Mouse (Mus musculus): ENCODE measurements at regions not wholly inside any gene's neighbourhood (a gene's known extent, or its start where the extent isn't known, plus 50 kb on each side); places are given as distances from the start of the nearest gene placed in this dataset.

DNA sequence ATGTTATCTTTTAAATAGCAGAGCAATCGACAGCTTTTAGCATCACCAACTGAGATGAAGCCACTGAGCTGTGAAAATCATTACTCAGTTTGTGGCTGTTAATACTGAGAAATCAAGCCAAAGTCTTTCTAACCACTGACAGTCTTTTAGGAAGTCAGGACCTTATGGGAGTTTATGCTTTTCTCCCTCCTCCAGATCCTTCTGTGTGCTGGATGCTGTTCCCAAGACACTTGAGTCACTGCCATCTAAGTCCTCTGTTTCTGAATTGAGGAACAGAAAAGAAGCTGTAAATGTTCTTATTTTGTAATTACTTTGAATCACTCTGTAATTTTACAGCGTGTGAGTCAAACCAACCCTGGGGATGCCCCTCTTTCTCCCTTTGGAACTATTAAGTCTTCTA lies 300.6 kb downstream of the Sv2b start:
- no peak overlapping the region for H3K4me2 ChIP-seq
- no peak overlapping the region for H3K27ac ChIP-seq (ENCODE audit: low read depth, low read length)
- DNase-seq (ENCODE audit: low spot score), result no peak
- no peaks in the 10 kb centered on the region for H3K27me3 ChIP-seq (replicated peaks; ENCODE audit: control insufficient read depth, insufficient read depth, low read length)
- H3K9ac ChIP-seq (ENCODE audit: low read depth, low read length), result no peak overlapping the region
- no peak for ATAC-seq (replicated peaks; ENCODE audit: low FRiP score)
- no peaks in the 10 kb centered on the region for H3K36me3 ChIP-seq (ENCODE audit: control insufficient read depth, insufficient read depth, low read length)
- WGBS, result 76% methylated on average over 2 of the region's 2 CpGs
- H3K4me1 ChIP-seq (replicated peaks; ENCODE audit: control insufficient read depth, insufficient read depth, low read length), result no peaks in the 10 kb centered on the region
- no peak overlapping the region for H3K4me3 ChIP-seq (ENCODE audit: low read depth, low read length)
- H3K9me3 ChIP-seq (ENCODE audit: control insufficient read depth, low read length), result no peaks in the 10 kb centered on the region

DNA sequence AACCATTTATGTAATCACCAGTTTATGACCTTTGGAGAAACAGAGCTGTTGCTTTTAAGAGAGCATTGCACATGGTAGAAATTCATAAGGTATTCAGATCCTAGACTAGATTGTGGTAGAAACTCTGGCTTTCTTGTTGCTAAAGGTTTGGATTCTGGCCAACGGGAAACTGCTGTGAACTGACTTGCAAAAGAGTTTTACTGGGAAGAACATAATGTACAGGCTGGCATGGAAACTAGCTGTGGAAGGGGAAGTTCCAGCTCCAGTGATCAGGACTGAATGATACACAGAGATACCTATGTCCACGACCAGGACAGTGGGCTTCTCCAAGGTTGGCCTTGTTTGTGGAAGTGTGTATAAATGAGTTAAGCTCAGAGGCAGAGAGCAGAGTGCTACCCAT lies 318.9 kb downstream of the Sv2b start:
- Histone ChIP-seq H3K9me3 (ENCODE audit: control insufficient read depth, low read length) (no peaks in the 10 kb centered on the region), H3K9ac (ENCODE audit: low read depth, low read length) (no peak overlapping the region), H3K36me3 (ENCODE audit: control insufficient read depth, insufficient read depth, low read length) (no peaks in the 10 kb centered on the region), H3K4me3 (ENCODE audit: low read depth, low read length) (no peak overlapping the region), H3K27ac (ENCODE audit: low read depth, low read length) (no peak overlapping the region), H3K4me2 (no peak overlapping the region), H3K4me1 (replicated peaks; ENCODE audit: control insufficient read depth, insufficient read depth, low read length) (no peaks in the 10 kb centered on the region), H3K27me3 (replicated peaks; ENCODE audit: control insufficient read depth, insufficient read depth, low read length) (no peaks in the 10 kb centered on the region)
- ATAC-seq (replicated peaks; ENCODE audit: low FRiP score) (no peak), DNase-seq (ENCODE audit: low spot score) (no peak)
- 78% methylated on average over 2 of the region's 2 CpGs for WGBS

DNA sequence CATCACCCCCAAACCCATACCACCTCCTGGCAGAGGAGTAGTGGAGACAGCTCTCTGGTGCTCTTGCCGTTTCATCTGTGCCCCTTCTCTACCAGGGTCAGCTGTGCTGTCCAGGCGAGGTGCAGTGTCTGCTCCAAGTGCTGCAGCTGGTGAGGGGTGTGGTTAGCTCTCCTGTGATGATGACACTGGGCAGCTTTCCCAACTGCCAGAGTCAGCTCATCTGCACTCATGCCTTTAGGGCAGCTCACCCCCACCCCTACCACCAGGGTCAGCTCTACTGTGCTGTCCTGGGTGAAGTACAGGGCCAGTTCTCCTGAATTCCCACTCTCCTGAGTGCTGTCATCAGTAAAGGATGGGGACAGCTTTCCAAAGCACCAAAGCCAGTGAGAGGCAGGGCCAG lies 329.6 kb downstream of the Sv2b start:
- H3K4me3 ChIP-seq (ENCODE audit: low read depth, low read length), result no peak overlapping the region
- no peaks in the 10 kb centered on the region for H3K36me3 ChIP-seq (ENCODE audit: control insufficient read depth, insufficient read depth, low read length)
- no peak overlapping the region for H3K27ac ChIP-seq (ENCODE audit: low read depth, low read length)
- DNase-seq (ENCODE audit: low spot score), result no peak
- H3K27me3 ChIP-seq (replicated peaks; ENCODE audit: control insufficient read depth, insufficient read depth, low read length), result no peaks in the 10 kb centered on the region
- H3K9me3 ChIP-seq (ENCODE audit: control insufficient read depth, low read length), result no peaks in the 10 kb centered on the region
- no peak overlapping the region for H3K9ac ChIP-seq (ENCODE audit: low read depth, low read length)
- WGBS, result 59% methylated on average over 2 of the region's 2 CpGs
- ATAC-seq (replicated peaks; ENCODE audit: low FRiP score), result no peak
- H3K4me1 ChIP-seq (replicated peaks; ENCODE audit: control insufficient read depth, insufficient read depth, low read length), result no peaks in the 10 kb centered on the region
- H3K4me2 ChIP-seq, result no peak overlapping the region

DNA sequence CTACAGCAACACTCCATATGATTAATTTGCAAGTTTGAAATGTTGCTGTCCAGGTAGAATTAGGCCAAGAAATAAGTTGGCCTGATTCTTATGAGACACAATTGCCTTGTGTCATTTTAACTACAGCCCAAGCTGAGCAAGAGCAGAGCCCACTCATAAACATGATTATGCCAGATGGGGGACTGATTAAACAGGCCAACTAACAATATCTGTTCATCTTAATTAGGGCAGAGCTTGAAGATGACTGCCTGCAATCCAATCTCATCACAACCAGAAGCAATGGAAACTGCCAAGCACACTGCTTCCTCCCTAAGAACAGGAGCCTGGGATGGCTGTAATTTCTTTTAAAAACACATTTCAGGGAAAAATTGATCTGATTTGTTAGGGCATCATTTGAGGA lies 333.1 kb downstream of the Sv2b start:
- Histone ChIP-seq H3K9ac (ENCODE audit: low read depth, low read length) (no peak overlapping the region), H3K9me3 (ENCODE audit: control insufficient read depth, low read length) (no peaks in the 10 kb centered on the region), H3K4me3 (ENCODE audit: low read depth, low read length) (no peak overlapping the region), H3K27ac (ENCODE audit: low read depth, low read length) (no peak overlapping the region), H3K36me3 (ENCODE audit: control insufficient read depth, insufficient read depth, low read length) (no peaks in the 10 kb centered on the region), H3K4me1 (replicated peaks; ENCODE audit: control insufficient read depth, insufficient read depth, low read length) (no peaks in the 10 kb centered on the region), H3K27me3 (replicated peaks; ENCODE audit: control insufficient read depth, insufficient read depth, low read length) (no peaks in the 10 kb centered on the region), H3K4me2 (no peak overlapping the region)
- ATAC-seq (replicated peaks; ENCODE audit: low FRiP score) (no peak), DNase-seq (ENCODE audit: low spot score) (no peak)

DNA sequence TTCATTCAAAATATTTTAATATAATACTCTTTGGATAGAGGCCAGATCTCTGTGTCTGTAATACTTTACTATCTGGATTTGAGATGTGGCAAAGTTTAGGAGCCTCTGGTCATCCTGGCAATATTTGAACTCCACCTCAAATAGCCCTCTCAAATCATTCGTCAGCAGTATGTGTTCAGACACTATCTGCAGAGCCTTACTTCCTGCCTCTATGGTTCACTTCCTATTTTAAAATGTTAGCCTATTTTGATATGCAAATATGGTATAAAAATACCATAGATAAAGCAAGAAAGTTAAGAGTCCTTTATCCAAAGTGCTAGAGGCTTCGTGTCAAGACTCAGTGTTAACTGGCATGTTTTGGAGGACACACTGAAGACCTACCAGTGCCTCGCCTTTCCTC lies 334.6 kb downstream of the Sv2b start:
- Histone ChIP-seq H3K4me3 (ENCODE audit: low read depth, low read length) (no peak overlapping the region), H3K36me3 (ENCODE audit: control insufficient read depth, insufficient read depth, low read length) (no peaks in the 10 kb centered on the region), H3K27me3 (replicated peaks; ENCODE audit: control insufficient read depth, insufficient read depth, low read length) (no peaks in the 10 kb centered on the region), H3K9ac (ENCODE audit: low read depth, low read length) (no peak overlapping the region), H3K4me2 (no peak overlapping the region), H3K9me3 (ENCODE audit: control insufficient read depth, low read length) (no peaks in the 10 kb centered on the region), H3K27ac (ENCODE audit: low read depth, low read length) (no peak overlapping the region), H3K4me1 (replicated peaks; ENCODE audit: control insufficient read depth, insufficient read depth, low read length) (no peaks in the 10 kb centered on the region)
- no peak for DNase-seq (ENCODE audit: low spot score)
- 42% methylated on average over 3 of the region's 3 CpGs for WGBS
- no peak for ATAC-seq (replicated peaks; ENCODE audit: low FRiP score)

DNA sequence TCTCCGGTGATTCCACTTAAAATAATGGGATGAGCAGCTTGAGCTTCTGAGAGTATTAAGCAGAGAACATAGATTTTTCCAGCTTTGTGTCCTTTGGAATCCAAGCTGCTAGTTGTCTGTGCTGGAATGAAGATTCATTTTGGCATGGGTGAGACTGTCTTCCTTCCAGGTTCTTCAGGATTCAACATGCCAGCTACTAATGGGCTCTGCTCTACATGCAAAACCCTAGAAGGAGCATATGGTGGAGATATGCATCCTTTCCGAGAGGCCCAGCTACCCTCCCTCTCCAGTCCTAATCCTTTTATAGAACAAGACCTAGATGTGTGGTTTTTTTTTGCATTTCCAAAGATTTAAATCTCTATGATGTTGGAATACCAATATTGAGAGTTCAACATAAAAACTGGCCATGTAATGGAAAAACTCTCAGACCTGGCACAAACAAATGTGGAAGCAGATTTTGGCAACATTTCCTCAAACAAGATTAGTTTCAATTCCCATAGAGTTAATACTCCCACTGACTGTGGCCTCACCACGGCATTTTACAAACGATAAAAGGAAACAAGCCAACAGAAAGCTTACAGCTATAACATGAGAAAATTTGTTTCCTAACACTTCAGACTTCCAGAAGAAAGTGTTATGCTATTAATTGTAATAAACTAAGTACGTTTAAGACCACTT lies 364.5 kb downstream of the Sv2b start:
- Histone ChIP-seq H3K4me2 (no peak overlapping the region), H3K9me3 (ENCODE audit: control insufficient read depth, low read length) (no peaks in the 10 kb centered on the region), H3K27ac (ENCODE audit: low read depth, low read length) (no peak overlapping the region), H3K4me1 (replicated peaks; ENCODE audit: control insufficient read depth, insufficient read depth, low read length) (no peaks in the 10 kb centered on the region), H3K9ac (ENCODE audit: low read depth, low read length) (no peak overlapping the region), H3K4me3 (ENCODE audit: low read depth, low read length) (no peak overlapping the region), H3K27me3 (replicated peaks; ENCODE audit: control insufficient read depth, insufficient read depth, low read length) (no peaks in the 10 kb centered on the region), H3K36me3 (ENCODE audit: control insufficient read depth, insufficient read depth, low read length) (no peaks in the 10 kb centered on the region)
- no peak for ATAC-seq (replicated peaks; ENCODE audit: low FRiP score)
- DNase-seq (ENCODE audit: low spot score), result no peak
- WGBS, result 71% methylated on average over 5 of the region's 5 CpGs

DNA sequence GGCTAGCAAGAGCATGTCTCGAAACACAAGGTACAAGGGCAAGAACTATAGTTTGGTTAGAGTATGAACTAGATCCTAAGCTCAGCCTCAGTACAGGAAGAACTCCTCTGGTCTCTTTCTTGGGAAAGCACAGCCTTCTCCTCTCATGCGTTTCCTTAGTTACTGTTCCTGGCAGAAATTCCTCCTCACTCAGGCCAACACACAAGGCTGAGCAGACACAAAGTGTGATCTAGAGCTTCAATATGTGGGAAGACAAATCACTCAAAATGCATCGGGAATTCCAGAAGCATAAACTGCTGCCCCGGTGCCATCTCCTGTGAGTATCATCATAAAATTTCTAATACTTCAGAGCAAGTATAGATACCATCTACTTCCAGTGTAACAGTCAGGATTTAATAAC lies 366.1 kb downstream of the Sv2b start:
- Histone ChIP-seq H3K27ac (ENCODE audit: low read depth, low read length) (no peak overlapping the region), H3K4me1 (replicated peaks; ENCODE audit: control insufficient read depth, insufficient read depth, low read length) (no peaks in the 10 kb centered on the region), H3K27me3 (replicated peaks; ENCODE audit: control insufficient read depth, insufficient read depth, low read length) (no peaks in the 10 kb centered on the region), H3K9ac (ENCODE audit: low read depth, low read length) (no peak overlapping the region), H3K9me3 (ENCODE audit: control insufficient read depth, low read length) (no peaks in the 10 kb centered on the region), H3K4me2 (no peak overlapping the region), H3K4me3 (ENCODE audit: low read depth, low read length) (no peak overlapping the region), H3K36me3 (ENCODE audit: control insufficient read depth, insufficient read depth, low read length) (no peaks in the 10 kb centered on the region)
- ATAC-seq (replicated peaks; ENCODE audit: low FRiP score) (no peak), DNase-seq (ENCODE audit: low spot score) (no peak)
- WGBS, result 79% methylated on average over 4 of the region's 4 CpGs

DNA sequence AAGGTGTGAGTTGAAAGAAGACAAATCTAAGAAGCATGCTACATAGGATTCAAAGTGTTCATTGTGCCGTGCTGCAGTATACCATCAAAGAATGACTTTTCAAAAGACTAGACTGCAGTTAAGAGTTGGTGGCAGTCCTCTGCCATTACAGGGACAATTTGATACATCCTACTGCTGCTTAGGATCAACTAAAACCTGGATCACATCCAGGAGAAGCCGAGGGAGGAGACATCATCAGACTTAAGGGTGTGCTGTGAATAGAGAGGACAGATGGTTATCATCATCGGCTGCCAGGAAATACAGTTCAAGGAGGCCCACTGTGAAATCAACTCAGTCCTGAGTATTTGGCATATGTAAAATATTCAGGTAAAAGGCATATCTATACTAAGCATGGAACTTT lies 366.9 kb downstream of the Sv2b start:
- Histone ChIP-seq H3K4me3 (ENCODE audit: low read depth, low read length) (no peak overlapping the region), H3K9me3 (ENCODE audit: control insufficient read depth, low read length) (no peaks in the 10 kb centered on the region), H3K36me3 (ENCODE audit: control insufficient read depth, insufficient read depth, low read length) (no peaks in the 10 kb centered on the region), H3K9ac (ENCODE audit: low read depth, low read length) (no peak overlapping the region), H3K4me2 (no peak overlapping the region), H3K27ac (ENCODE audit: low read depth, low read length) (no peak overlapping the region), H3K4me1 (replicated peaks; ENCODE audit: control insufficient read depth, insufficient read depth, low read length) (no peaks in the 10 kb centered on the region), H3K27me3 (replicated peaks; ENCODE audit: control insufficient read depth, insufficient read depth, low read length) (no peaks in the 10 kb centered on the region)
- DNase-seq (ENCODE audit: low spot score), result no peak
- ATAC-seq (replicated peaks; ENCODE audit: low FRiP score), result no peak
- 68% methylated on average over 3 of the region's 3 CpGs for WGBS

DNA sequence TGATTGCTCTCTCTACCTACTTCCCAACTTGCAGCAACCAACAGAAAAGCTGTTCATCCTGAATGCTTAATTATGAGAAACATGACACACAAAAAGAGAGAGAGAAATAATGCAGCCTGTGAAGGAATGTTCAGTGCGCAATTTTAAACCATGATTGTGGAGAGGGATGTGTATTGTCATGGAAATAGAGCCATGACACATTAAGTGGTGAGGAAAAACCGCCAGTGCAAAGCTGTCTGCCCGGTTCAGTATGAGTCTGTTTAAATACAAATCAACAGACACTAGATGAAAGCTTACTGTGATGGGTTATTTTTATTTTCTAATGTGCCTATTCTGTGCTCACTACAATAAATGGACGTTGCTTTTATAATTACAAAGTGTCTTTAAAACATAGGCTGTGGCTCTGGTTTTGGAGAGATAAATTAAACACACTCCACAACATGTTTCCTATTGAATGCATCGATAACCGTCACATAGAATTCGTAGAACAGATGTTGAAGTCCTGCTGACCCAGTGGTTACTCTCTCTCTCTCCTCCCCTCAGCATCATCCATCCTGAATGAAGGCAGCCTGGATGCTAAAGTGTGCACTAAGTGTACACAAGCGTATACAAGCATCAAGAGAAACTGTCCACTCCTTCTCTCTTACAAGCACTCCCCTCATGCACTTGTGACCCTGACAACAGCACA lies 374.7 kb upstream of the Slco3a1 start:
- H3K4me3 ChIP-seq (ENCODE audit: low read depth, low read length), result no peak overlapping the region
- peak overlapping the region; percentile 55 for H3K4me2 ChIP-seq
- WGBS, result 48% methylated on average over 8 of the region's 8 CpGs
- DNase-seq (ENCODE audit: low spot score), result no peak
- H3K27ac ChIP-seq (ENCODE audit: low read depth, low read length), result 0 out of 2 replicates have a peak overlapping the region, but pooled peaks have one; percentile 32
- ATAC-seq (replicated peaks; ENCODE audit: low FRiP score), result peak; percentile 30
- peaks cover 11% of the 10 kb centered on the region for H3K4me1 ChIP-seq (replicated peaks; ENCODE audit: control insufficient read depth, insufficient read depth, low read length)
- no peaks in the 10 kb centered on the region for H3K36me3 ChIP-seq (ENCODE audit: control insufficient read depth, insufficient read depth, low read length)
- H3K9me3 ChIP-seq (ENCODE audit: control insufficient read depth, low read length), result no peaks in the 10 kb centered on the region
- H3K27me3 ChIP-seq (replicated peaks; ENCODE audit: control insufficient read depth, insufficient read depth, low read length), result no peaks in the 10 kb centered on the region
- no peak overlapping the region for H3K9ac ChIP-seq (ENCODE audit: low read depth, low read length)
